Mouse (Mus musculus) layer of hippocampus, postnatal 36 days (tissue): ENCODE data around the gene Gm49601. TPM values are rescaled to one million over a fixed set of nuclear protein-coding genes. Genes with fewer than 3 reads are reported as not detected.

Experiments used
- DNase-seq, 2 experiments: peaks; one replicate each; pipeline ENCODE4 v3.0.0; 2022
- total RNA-seq, 2 experiments: library from RNA; stranded (reverse); gene quantifications; 2 replicates each; pipeline ENCODE4 v1.2.3; 2021

Gm49601 gene
- total RNA-seq = 100 to 1,000 TPM; 172 to 185 TPM

DNA sequence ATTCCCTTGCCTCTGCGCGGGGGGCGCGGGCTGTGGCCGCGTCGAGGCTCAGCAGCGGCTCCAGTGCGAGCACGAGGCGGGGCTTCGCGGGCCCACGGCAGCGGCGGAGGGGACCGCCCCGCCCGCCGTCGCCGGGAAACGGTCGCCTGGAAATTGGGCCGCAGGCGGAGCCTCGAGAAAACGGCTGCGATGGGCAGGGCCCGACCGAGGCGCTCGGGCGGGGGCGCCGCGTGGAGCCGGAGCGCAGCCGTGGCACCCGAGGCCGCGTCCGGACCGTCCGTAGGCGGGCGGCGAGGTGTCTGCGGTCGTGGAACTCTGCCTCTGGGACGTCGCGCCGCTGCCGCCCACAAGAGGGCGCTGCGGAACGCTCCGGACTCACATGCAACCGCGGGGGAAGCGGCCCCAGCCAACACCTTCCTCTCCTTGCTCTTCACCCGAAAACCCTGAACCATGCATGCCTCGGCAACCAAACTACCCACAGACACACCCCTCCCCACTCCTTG is at the start of gene Gm49601:
Gm49601 (minus strand) TSS at position 52 of the 503 bp plus-strand sequence.
- DNase-seq = peak; percentile 84 to 85

DNA sequence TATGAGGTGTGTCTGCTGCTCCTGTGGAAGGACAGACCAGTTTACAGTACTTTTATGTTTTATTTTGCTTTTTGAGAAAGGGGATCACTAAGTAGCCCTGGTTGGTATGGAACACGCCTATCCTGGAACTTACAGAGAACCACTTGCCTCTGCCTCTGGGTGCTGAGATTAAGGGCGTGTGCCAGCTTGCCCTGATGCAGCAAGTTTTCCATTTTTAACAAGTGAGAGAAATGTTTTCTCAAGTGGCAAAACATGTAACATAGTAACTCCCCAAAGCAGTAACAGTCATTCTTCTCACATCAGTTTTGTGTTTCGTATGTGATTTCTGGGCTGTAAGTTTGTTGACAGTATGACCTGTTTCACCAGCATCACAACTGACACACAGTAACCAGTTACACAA is 46.8 kb upstream of the Gm49601 start:
- DNase-seq = no peak

- no peak for DNase-seq
Observed at GRCm38 (mm10) chr16:18672027-18672426, 45.8 kb upstream of the Gm49601 start.

GRCm38 (mm10) chr16:18669914-18670313 is 43.7 kb upstream of the Gm49601 start:
- DNase-seq = no peak

DNA sequence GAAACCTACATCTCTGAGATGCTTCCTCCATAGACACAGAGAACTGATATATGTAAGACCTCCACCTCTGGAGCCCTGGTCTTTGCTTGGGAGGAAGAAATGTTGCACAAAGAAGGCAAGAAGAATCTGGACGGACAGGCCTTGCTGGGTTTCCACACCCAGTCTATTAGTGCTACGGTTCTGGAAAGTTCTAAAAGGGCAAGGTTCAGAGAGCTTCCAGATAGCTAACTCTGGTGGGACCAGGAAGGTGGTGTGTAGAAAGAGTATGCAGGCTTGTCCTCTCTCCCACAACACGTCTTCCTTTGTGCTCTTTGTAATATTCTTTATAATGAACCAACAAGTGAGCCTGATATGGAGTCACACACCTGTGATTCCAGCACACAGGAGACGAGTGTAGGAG is 32.4 kb upstream of the Gm49601 start:
- DNase-seq = no peak

DNA sequence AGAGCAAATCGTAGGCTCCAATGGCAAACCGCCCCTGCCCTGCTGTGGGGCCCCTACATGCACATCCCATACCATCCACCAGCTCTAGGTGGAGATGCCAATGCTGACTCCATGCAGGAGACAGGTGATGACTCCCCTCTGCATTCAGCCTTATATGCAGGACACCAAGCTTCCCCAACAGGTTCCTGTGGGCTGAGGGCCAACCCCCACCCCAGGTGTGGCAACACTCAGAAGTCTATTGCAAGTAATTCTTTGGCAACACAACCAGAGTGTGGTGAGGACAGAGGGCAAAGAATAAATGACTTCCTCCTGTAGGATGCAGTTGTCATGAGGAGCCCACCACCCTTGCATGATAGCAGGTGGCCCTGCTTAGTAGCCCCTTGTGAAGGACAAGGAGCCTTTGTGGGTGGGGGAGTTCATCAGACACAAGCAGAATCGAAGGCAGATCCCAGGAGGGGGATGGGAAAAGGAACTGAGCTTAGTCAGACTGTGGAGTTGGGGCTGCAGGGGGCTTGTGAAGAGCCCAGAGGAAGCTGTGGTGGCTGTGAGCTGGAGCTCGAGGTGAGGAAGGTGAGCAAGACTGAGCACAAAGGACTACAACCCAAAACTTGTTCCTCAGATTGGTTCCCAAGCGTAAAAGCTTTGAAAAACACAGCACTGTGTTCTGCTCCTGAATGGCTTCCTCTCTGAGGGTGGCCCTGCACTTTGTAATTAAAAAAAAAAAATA is 29.3 kb upstream of the Gm49601 start:
- DNase-seq = no peak

- no peak for DNase-seq
Observed at GRCm38 (mm10) chr16:18653290-18654160, 27.3 kb upstream of the Gm49601 start.

DNA sequence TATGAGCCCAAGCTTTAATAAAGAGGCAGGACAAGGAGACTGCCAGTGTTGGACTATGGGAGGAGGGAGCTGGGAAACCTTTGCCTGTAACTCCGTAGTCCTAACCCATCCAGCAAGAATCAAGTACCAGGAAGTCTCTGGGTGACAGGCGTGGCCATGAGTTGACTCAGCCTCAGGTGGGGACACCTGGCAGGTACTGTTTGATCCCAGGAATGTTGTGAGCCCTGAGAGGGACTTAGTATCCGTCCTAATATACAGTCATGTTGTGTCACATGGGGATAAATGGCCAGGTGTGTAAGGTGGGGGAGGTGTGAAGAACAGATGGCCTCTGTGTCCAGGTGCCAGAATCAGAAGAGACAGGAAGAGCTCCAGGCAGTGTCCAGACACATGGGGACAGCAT is 22.9 kb upstream of the Gm49601 start:
- DNase-seq = no peak

DNA sequence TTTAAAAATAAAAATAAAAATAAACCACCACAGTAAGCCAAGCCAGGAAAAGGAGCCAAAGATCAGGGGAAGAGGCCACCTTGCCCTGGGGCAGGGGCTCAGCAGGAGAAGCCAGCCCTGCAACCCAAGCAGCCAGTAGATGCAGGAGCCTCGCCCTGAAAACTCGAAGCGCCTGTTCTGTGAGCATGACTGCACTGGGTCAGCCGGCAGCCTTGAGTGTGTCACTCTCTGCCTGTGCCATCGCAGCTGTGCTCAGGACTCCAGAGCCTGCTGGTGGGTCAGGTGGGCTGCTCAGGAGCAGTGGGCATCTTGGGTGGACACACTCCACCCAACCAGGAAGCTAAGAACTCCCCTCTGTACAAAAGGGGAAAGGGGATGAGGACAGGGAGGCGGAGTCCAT is 19.1 kb upstream of the Gm49601 start:
- DNase-seq = no peak

GRCm38 (mm10) chr16:18644485-18644884 is 18.3 kb upstream of the Gm49601 start:
- no peak for DNase-seq

- DNase-seq = no peak
Observed at GRCm38 (mm10) chr16:18643406-18643998, 17.3 kb upstream of the Gm49601 start.

DNA sequence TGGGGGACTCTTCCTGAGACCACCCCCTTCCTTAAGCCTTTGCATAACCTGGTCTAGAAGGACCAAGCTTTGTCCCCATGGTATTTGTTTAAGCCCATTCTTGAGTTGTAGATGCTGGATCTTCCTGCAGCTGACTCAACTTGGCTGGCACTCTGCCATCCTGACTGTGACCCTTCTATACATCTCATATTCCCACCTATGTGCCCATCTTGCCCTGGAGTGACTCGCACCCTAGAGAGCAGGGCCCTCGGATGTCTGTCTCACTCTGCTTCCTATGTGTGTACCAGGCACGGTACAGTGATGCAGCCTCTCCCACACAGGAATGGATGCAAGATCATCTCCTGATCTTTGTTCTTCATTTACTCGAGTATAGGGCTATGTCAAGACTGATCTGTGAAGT is 16.7 kb upstream of the Gm49601 start:
- no peak for DNase-seq

DNA sequence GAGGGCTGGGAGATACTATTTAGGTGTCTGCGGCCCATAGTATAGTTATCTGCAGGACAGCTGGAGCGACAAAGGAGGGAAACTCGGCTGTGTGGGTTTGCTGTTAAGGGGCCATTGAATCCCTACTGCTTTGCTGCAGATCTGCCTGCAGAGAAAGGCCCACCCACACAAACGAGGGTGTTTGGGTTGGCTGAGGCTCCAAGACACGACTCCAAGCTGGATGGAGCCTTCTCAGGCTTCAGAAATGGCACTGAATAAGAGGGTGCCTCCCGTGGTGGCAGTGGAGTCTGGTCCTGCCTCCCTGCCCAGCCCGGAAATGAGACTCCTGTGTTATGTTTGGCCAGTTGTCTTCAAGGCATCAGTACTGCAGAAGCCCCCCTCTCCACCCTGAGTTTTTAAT is 16.1 kb upstream of the Gm49601 start:
- DNase-seq = no peak

DNA sequence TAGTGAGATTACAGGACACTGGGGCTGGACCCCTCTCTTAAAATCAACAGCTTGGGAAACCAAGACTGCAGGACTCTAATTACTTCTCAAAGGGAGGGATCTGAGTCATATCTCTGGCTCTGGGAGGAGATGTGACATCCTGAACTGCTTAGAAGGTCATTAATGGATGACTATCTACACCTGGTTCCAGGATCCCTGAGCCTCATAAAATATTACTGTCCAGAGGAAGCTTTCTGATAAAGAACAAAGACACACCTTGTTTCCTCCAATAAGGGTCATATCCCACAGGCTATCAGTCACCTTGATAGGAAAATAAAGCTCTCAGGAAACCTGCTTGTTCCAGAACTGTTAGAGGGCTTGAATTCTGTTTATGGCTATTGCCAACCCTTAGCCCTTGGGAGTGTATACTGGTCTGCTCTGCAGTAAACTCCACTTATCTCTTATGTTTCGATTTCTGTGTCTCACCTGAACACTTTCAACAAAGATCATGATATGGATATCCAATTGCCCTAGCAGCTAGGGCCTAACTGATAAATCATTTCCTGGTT is 13.2 kb upstream of the Gm49601 start:
- no peak for DNase-seq

GRCm38 (mm10) chr16:18638396-18638795 is 12.2 kb upstream of the Gm49601 start:
- no peak for DNase-seq

GRCm38 (mm10) chr16:18636804-18637203 is 10.6 kb upstream of the Gm49601 start:
- DNase-seq = no peak

DNA sequence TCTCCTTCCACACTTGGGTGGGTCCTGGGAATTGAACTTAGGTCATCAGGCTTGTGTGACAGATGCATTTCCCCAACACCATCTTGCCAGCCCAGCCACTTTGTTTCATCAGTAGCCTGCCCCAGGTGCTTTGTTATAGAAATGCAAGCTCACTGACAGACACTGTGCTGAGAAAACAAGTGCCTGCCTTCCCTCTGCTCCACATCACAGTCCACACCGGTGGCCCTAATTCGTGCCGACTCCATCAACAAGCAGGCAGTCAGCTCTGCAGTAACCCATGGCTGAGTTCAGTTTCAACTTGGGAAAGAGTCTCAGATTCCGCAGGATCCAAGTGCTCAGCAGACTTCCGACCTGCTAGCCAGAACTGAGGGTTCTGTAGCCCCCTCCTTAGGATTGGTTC is 10.2 kb upstream of the Gm49601 start:
- DNase-seq = no peak

DNA sequence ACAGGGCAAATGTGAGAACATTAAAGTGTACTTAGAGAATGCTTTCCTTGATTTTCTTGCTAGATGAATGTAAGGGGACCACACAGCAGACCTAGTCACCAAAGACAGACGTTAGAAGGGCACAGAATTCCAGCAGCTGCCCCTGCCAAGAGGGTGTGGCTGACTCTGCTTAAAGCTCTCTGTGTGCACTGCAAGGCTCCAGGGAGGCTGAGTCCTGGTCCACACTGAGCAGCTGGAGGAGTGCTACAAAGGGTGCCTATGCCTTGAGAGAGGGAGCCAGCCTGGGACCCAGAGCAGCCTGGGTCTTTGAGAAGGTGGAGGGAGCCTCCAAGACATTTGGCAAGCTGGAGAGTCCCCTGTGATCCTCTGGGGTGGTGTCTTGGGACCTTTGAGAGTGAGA is 7.1 kb upstream of the Gm49601 start:
- no peak for DNase-seq

DNA sequence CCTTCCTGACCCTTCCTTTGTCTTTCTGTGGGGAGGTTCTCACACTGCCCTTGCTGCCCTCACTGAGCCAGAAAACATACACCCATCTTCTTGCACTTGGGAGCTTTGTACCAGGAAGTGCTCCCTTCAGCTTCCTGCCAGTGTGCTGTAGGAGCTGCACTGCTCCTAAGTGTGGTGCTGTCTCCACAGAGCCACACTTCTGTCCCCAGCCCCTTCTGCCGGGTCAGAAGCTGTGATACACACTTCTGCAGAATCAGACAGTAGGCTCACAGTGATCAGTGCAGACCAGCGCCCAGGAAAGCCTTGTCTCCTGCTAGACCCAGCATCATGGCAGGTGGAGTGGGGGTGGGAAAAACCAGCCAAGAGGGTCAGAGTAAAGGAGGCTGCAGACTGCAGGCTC is 6.6 kb upstream of the Gm49601 start:
- no peak for DNase-seq

DNA sequence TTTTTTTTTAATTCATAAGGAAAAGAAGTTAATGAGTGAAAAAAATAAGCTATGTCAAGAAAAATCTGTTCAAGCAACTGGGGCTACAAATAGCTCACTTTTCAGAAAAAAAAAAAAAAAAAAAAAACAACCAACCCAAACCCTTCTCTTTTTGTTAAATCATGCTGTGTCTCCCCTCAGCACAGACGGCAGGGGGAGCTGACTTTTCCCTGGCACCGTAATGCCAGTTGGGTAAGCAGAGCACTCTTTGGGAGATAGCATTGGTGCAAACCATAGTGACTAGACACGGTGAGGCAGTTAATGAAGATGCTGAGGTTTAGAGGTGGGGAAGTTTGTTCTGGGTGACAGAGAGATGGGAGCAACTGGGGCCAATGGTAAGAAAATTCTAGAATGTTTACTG is 5.8 kb upstream of the Gm49601 start:
- peak in 1 of 2 experiments; percentile 37 for DNase-seq

DNA sequence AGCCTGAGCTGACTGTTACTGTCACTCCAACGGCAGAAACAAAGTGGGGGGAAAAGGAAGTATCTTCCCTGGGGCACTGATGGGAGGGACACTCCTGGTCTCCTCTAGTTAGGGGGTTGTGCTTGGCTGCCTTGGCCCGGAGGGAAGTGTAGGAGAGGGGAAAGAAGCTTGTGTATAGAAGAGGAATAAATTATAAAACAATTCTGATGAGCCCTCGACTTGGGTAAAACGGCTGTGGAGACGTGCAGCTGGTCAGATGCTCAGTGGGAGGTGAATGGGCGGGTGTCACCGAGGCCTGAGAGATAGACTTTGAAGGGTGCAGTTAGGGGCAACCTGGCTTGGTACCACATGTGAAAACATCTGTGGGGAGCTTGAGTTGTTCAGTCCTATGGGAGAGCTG is 4.9 kb upstream of the Gm49601 start:
- DNase-seq = no peak

DNA sequence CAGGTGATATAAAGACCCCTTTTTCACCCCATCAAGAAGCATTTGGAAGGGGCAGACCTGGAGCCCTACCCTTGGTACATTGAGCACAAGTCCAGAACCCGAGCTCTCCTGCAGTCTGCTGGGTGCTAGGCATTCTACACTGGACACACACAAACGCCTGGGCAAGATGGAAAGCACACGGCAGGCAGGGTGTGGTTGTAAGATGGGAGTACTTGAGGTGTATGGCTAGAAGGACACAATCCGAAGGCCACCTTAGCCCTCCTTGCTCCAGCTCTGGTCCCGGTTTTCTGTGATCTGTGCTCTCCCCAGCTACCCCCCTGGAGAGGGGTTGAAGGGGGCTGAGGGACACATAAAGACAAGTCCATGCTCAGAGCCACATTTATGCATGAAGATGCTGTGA is 4.1 kb upstream of the Gm49601 start:
- DNase-seq = no peak
